Mouse (Mus musculus) brain, embryonic 14.5 days (tissue): ENCODE measurements around the gene Tesk2.

ENCODE experiments used
- CTCF ChIP-seq: fragments of 200-500 bp; IDR thresholded peaks from 2 replicates; pipeline ENCODE4 v1.5.1; 2012; ENCODE audit warnings: inconsistent platforms, mild to moderate bottlenecking, moderate library complexity, borderline replicate concordance; ENCODE audit not compliant: insufficient read depth, insufficient read length; ENCODE audit errors: extremely low read depth
- POLR2A ChIP-seq: fragments of 200-500 bp; IDR thresholded peaks from 2 replicates; pipeline ENCODE4 v1.6.1; 2012; ENCODE audit warnings: mild to moderate bottlenecking, inconsistent platforms, borderline replicate concordance; ENCODE audit not compliant: poor library complexity, insufficient read depth, insufficient read length, severe bottlenecking; ENCODE audit errors: extremely low read depth

- TF ChIP-seq POLR2A (no peak), CTCF (no peak)
Measured at GRCm38 (mm10) chr4:116687041-116687440, 33.7 kb upstream of the Tesk2 start.
